Mouse (Mus musculus) hindbrain, embryonic 15.5 days (tissue): ENCODE data around the gene Stap2. TPM values are rescaled to one million over a fixed set of nuclear protein-coding genes. Genes with fewer than 3 reads are reported as not detected.

Experiments
- ATAC-seq: fragments of 200-750 bp; cut with Nextera tagmentation; 2 replicates; pipeline ENCODE4 v1.8.0; 2017; ENCODE audit warnings: low read depth, moderate number of reproducible peaks, moderate TSS enrichment; ENCODE audit not compliant: low FRiP score
- H3K27ac ChIP-seq: fragments of 300-500 bp; sonication (generic); replicated peaks from 2 replicates; pipeline ENCODE4 v1.5.1; 2015; ENCODE audit warnings: mild to moderate bottlenecking, inconsistent platforms
- H3K27me3 ChIP-seq: fragments of 300-500 bp; sonication (generic); 2 replicates; pipeline ENCODE4 v1.6.1; 2015; ENCODE audit warnings: control low read depth, inconsistent platforms
- H3K36me3 ChIP-seq: fragments of 300-500 bp; sonication (generic); 2 replicates; pipeline ENCODE4 v1.6.1; 2015; ENCODE audit warnings: control low read depth, inconsistent platforms
- H3K4me1 ChIP-seq: fragments of 300-500 bp; sonication (generic); replicated peaks from 2 replicates; pipeline ENCODE4 v1.6.1; 2015; ENCODE audit warnings: control low read depth, inconsistent platforms
- H3K4me2 ChIP-seq: fragments of 300-500 bp; sonication (generic); 2 replicates; pipeline ENCODE4 v1.6.1; 2015; ENCODE audit warnings: moderate library complexity, mild to moderate bottlenecking, inconsistent platforms
- H3K4me3 ChIP-seq: fragments of 300-500 bp; sonication (generic); 2 replicates; pipeline ENCODE4 v1.5.1; 2015; ENCODE audit warnings: mild to moderate bottlenecking, inconsistent platforms
- H3K9ac ChIP-seq: fragments of 300-500 bp; sonication (generic); 2 replicates; pipeline ENCODE4 v1.6.1; 2015; ENCODE audit warnings: inconsistent platforms
- H3K9me3 ChIP-seq: fragments of 300-500 bp; sonication (generic); 2 replicates; pipeline ENCODE4 v1.6.1; 2016; ENCODE audit warnings: control low read depth, inconsistent platforms
- WGBS: fragments of 180-500 bp; shearing (Covaris S2); methylation state at CpG from one replicate; pipeline ENCODE4 v1.1.7; 2015; 5-methylcytosine and 5-hydroxymethylcytosine counted together
- polyA plus RNA-seq: library from polyadenylated mRNA; unstranded; fragments of >200 nt; fragmentation: Nextera tagmentation; extraction: Ambion mirVana; gene quantifications from 2 replicates; pipeline ENCODE4 v1.2.1, GENCODE M21; 2015

Stap2 gene
- polyA plus RNA-seq, 1 experiment from 2014 or later: 6.5 TPM

DNA sequence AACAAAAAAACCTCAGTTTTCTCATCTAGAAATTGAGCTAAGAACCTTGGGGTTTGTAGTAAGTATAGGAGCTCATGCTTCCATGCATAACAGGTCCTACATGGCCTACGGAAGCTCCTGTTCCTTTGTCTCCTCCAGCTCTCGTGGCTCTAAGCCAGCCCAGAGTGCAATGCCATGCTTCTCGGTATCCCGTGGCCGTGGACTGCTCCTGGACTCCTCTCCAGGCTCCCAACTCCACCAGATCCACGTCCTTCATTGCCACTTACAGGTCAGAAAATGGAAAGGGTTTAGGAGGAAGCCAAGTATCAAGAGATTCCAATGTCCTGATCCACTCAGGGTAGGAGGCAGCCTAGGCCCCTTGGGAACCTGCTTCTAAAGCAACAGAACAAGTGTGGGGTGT, 51.6 kb downstream of the Stap2 start:
- no peak overlapping the region for H3K27ac ChIP-seq
- H3K9me3 ChIP-seq: no peaks in the 10 kb centered on the region
- peaks cover 22% of the 10 kb centered on the region for H3K4me1 ChIP-seq
- no peaks in the 10 kb centered on the region for H3K36me3 ChIP-seq
- no peak overlapping the region for H3K9ac ChIP-seq
- 75% methylated on average over 6 of the region's 6 CpGs for WGBS
- H3K4me2 ChIP-seq: no peak overlapping the region
- no peaks in the 10 kb centered on the region for H3K27me3 ChIP-seq
- no peak for ATAC-seq
- no peak overlapping the region for H3K4me3 ChIP-seq

DNA sequence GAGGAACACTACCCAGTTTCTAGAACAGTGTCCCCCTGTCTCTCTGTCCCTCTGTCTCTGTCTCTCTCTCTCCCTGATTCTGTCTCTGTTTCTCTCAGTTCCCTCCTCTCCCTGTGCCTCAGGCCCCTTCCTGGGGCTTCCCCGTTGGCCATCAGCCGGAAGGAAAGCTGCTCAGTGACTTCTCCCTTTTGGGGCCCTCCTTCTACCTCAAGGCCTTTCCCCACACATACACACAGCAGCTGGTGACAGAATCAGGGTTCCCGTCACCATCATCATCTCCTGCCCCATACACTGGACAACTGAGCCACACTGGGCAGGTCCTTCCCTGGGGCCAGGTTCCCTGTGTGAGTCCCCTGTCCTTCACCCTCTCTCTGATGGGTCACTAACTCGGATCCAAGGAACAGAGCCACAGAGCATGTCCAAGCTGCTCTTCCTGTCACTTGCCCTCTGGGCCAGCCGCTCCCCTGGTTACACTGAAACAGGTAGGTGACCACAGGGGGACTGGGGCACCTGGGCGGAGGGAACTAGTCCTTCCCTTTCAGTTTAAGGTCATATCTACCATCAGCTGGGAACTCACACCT, 52.8 kb downstream of the Stap2 start, which contains the start of gene Ebi3:
Gene Ebi3, plus strand, starts transcription at position 194 of the 581 bp plus-strand sequence.
- no peaks in the 10 kb centered on the region for H3K9me3 ChIP-seq
- peaks cover 12% of the 10 kb centered on the region for H3K4me1 ChIP-seq
- no peaks in the 10 kb centered on the region for H3K36me3 ChIP-seq
- no peak within 1 kb of the TSS for H3K4me2 ChIP-seq
- ATAC-seq: no peak
- WGBS: 81% methylated on average over 6 of the region's 6 CpGs
- no peak within 1 kb of the TSS for H3K9ac ChIP-seq
- no peak within 1 kb of the TSS for H3K4me3 ChIP-seq
- no peaks in the 10 kb centered on the region for H3K27me3 ChIP-seq
- H3K27ac ChIP-seq: no peak within 1 kb of the TSS

GRCm38 (mm10) chr17:55952041-55952440, 53.3 kb downstream of the Stap2 start:
- H3K36me3 ChIP-seq: no peaks in the 10 kb centered on the region
- H3K27ac ChIP-seq: no peak overlapping the region
- H3K4me1 ChIP-seq: peaks cover 7% of the 10 kb centered on the region
- H3K9ac ChIP-seq: no peak overlapping the region
- no peaks in the 10 kb centered on the region for H3K9me3 ChIP-seq
- H3K4me3 ChIP-seq: no peak overlapping the region
- no peak for ATAC-seq
- H3K4me2 ChIP-seq: no peak overlapping the region
- H3K27me3 ChIP-seq: no peaks in the 10 kb centered on the region

DNA sequence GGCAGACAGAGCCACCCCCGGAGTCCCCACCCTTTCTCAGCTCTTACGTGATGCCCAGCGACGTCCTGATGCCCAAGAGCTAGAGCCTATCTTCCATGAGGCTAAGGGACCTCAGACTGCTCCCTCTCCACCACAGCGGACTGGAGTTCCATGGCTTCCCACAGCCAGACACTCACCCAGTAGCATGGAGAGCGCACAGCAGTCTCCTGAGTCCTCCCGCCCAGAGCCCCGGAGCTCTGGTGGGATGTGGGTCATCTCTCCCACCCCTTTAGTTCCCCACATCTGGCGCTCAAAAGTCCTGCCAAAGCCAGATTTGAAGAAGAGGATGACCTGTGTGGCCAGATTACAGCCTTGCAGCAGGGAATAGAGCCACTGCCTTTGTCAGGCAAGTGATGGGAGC, 54.8 kb downstream of the Stap2 start:
- Histone ChIP-seq H3K9me3 (no peaks in the 10 kb centered on the region), H3K9ac (no peak overlapping the region), H3K27ac (no peak overlapping the region), H3K4me1 (peaks cover 4% of the 10 kb centered on the region; the same call in 1 of the 2 replicates), H3K4me2 (no peak overlapping the region), H3K36me3 (no peaks in the 10 kb centered on the region), H3K27me3 (no peaks in the 10 kb centered on the region), H3K4me3 (no peak overlapping the region)
- WGBS: 81% methylated on average over 9 of the region's 9 CpGs
- no peak for ATAC-seq

DNA sequence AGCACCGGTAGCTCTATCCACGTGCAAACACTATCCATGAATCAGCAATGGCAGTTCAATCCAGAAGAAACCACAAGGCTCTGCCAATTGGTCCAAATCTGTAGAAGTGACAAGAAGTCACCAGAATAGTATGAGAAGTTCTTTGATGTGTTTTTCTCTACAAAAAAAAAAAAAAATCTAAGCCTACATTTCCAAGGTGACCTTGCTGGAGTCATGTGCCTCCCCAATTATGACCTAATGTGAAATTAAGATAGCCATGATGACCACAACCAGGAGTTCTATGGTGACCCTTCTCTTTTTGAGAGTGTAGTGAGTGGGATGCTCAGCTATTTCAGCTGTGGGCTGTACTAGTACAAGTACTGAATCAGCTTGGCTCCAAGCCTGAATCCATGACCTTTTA, 56.0 kb downstream of the Stap2 start, which contains the start of gene Zfp119b:
Gene Zfp119b, minus strand, starts transcription at position 101 of the 400 bp plus-strand sequence.
- Histone ChIP-seq H3K4me1 (peaks cover 7% of the 10 kb centered on the region; the same call in 1 of the 2 replicates), H3K36me3 (no peaks in the 10 kb centered on the region), H3K27me3 (no peaks in the 10 kb centered on the region), H3K9ac (no peak within 1 kb of the TSS), H3K9me3 (no peaks in the 10 kb centered on the region), H3K4me3 (no peak within 1 kb of the TSS), H3K27ac (no peak within 1 kb of the TSS), H3K4me2 (no peak within 1 kb of the TSS)
- no peak for ATAC-seq
- 93% methylated on average over 2 of the region's 2 CpGs for WGBS

- H3K4me3 ChIP-seq: no peak overlapping the region
- WGBS: 92% methylated on average over 4 of the region's 4 CpGs
Measured at GRCm38 (mm10) chr17:55948647-55949046, 56.7 kb downstream of the Stap2 start.

More at GRCm38 (mm10) chr17:55948647-55949046, 56.7 kb downstream of the Stap2 start:
- no peak overlapping the region for H3K9ac ChIP-seq
- no peaks in the 10 kb centered on the region for H3K36me3 ChIP-seq
- no peaks in the 10 kb centered on the region for H3K9me3 ChIP-seq
- no peak overlapping the region for H3K4me2 ChIP-seq
- ATAC-seq: no peak
- H3K4me1 ChIP-seq: peaks cover 11% of the 10 kb centered on the region
- H3K27me3 ChIP-seq: no peaks in the 10 kb centered on the region
- H3K27ac ChIP-seq: no peak overlapping the region

Other genes starting within 250 kb of the Stap2 start
- 11.2 and 11.7 TPM in 2 replicates for gene Zfp119a, start 126.7 kb downstream of the Stap2 start, polyA plus RNA-seq
- gene Zfp959, start 113.5 kb downstream of the Stap2 start, polyA plus RNA-seq: 14.4 and 15.4 TPM in 2 replicates
- 7.5 and 8.3 TPM in 2 replicates for gene Zfp119b, start 56.1 kb downstream of the Stap2 start, polyA plus RNA-seq
- gene Ebi3, start 52.9 kb downstream of the Stap2 start, polyA plus RNA-seq: 5.9 and 6.4 TPM in 2 replicates
- gene Yju2, start 46.5 kb downstream of the Stap2 start, polyA plus RNA-seq: 22.7 and 22.9 TPM in 2 replicates
- gene Shd, start 35.1 kb downstream of the Stap2 start, polyA plus RNA-seq: 174 and 179 TPM in 2 replicates
- gene Fsd1, start 19.1 kb downstream of the Stap2 start, polyA plus RNA-seq: 193 and 215 TPM in 2 replicates
- 145 and 149 TPM in 2 replicates for gene Mpnd, start 127 bp upstream of the Stap2 start, polyA plus RNA-seq
- gene Sh3gl1, start 31.1 kb upstream of the Stap2 start, polyA plus RNA-seq: 108 and 111 TPM in 2 replicates
- 7.6 and 7.8 TPM in 2 replicates for gene Chaf1a, start 34.9 kb upstream of the Stap2 start, polyA plus RNA-seq
- gene Ubxn6, start 69.4 kb upstream of the Stap2 start, polyA plus RNA-seq: 76.1 and 77.1 TPM in 2 replicates
- gene Hdgfl2, start 74.0 kb upstream of the Stap2 start, polyA plus RNA-seq: 141 and 145 TPM in 2 replicates
- 0.08 and 0.21 TPM in 2 replicates for gene Plin4, start 104.2 kb upstream of the Stap2 start, polyA plus RNA-seq
- 1.7 and 2.5 TPM in 2 replicates for gene Plin5, start 112.0 kb upstream of the Stap2 start, polyA plus RNA-seq
- gene Lrg1, start 116.4 kb upstream of the Stap2 start, polyA plus RNA-seq: 0.33 and 0.62 TPM in 2 replicates
- 17.4 and 19.2 TPM in 2 replicates for gene Sema6b, start 134.8 kb upstream of the Stap2 start, polyA plus RNA-seq
- 9.5 and 10.7 TPM in 2 replicates for gene Tnfaip8l1, start 156.9 kb upstream of the Stap2 start, polyA plus RNA-seq
- 76.2 and 78.6 TPM in 2 replicates for gene Mydgf, start 178.3 kb upstream of the Stap2 start, polyA plus RNA-seq
- gene Dpp9, start 213.3 kb upstream of the Stap2 start, polyA plus RNA-seq: 25.6 and 28.8 TPM in 2 replicates